In genomic region chr15:85238821-85239745, GRCm38 (mm10) we compare ENCODE assay signal across 13 mouse cellular contexts. TPM values are rescaled to one million over a fixed set of nuclear protein-coding genes. Genes with fewer than 3 reads are reported as not detected.
DNase-seq lines count a peak whose midpoint lies in the region; ATAC-seq and TF ChIP-seq lines count a peak whose summit lies in the region.
"Had no signal": no experiment of that assay in that cellular context is flagged by ENCODE, and none has a peak within 500 bp of the region (broad histone marks: within the 10 kb centered on the region; RNA-seq: fewer than 3 reads in every experiment).

No protein-coding gene starts in this region.

- H3K4me3 ChIP-seq in heart, embryonic 16.5 days (ENCODE audit: low read length): no peak overlapping the region
- no peak overlapping the region for H3K4me3 ChIP-seq in kidney, postnatal 0 days (replicated peaks; ENCODE audit: low read depth, low read length)
- H3K4me3 ChIP-seq: left cerebral cortex, adult 2 months; liver, embryonic 15.5 days had no signal

- H3K27me3 ChIP-seq in heart, embryonic 16.5 days (ENCODE audit: control insufficient read depth, insufficient read depth, low read length): 0 out of 2 replicates have a peak, but pooled peaks cover 4% of the 10 kb centered on the region
- no peaks in the 10 kb centered on the region for H3K27me3 ChIP-seq in kidney, postnatal 0 days (ENCODE audit: insufficient read depth, low read length)
- H3K27me3 ChIP-seq: liver, embryonic 15.5 days had no signal

- H3K4me1 ChIP-seq in heart, embryonic 16.5 days (ENCODE audit: control insufficient read depth, insufficient read depth, low read length): no peaks in the 10 kb centered on the region
- 0 out of 2 replicates have a peak, but pooled peaks cover 4% of the 10 kb centered on the region for H3K4me1 ChIP-seq in kidney, postnatal 0 days (replicated peaks; ENCODE audit: insufficient read depth, low read length)
- H3K4me1 ChIP-seq: liver, embryonic 15.5 days had no signal

- ATAC-seq in cerebellum, adult (ENCODE audit: insufficient number of reproducible peaks, low FRiP score, low TSS enrichment): no peak
- 0 out of 2 replicates have a peak, but pooled peaks have one; percentile 16 for ATAC-seq in heart, embryonic 16.5 days (replicated peaks; ENCODE audit: extremely low read depth, insufficient read depth, low FRiP score)
- peak; percentile 54; the same call in 1 of the 2 replicates for ATAC-seq in kidney, postnatal 0 days (replicated peaks; ENCODE audit: low FRiP score, low read depth)

- peak; percentile 57 to 65 for DNase-seq in cerebellum, postnatal 14 days
- DNase-seq in Muller cell, postnatal 12 days (ENCODE audit: inconsistent ontology term): peak; percentile 8
- DNase-seq in kidney, postnatal 0 days (ENCODE audit: low spot score): no peak
- no peak for DNase-seq in spleen, postnatal 36 days (ENCODE audit: low spot score in 2 of 2)
- DNase-seq in spleen, adult 12 weeks (ENCODE audit: low spot score): no peak
- DNase-seq in cerebellum, adult 9-11 months: no peak
- DNase-seq: midbrain, embryonic 14.5 days; spleen, adult 18-20 months; thymus, postnatal 36 days had no signal

- 84% methylated on average over 22 of the region's 22 CpGs for WGBS in heart, embryonic 16.5 days
- 64% methylated on average over 22 of the region's 22 CpGs for WGBS in kidney, postnatal 0 days

- no peak overlapping the region for H3K27ac ChIP-seq in heart, embryonic 16.5 days (ENCODE audit: low read length)
- H3K27ac ChIP-seq in kidney, postnatal 0 days: peak overlapping the region; percentile 32; the same call in 1 of the 2 replicates
- H3K27ac ChIP-seq: left cerebral cortex, adult 2 months; liver, embryonic 15.5 days had no signal

- H3K36me3 ChIP-seq in heart, embryonic 16.5 days (ENCODE audit: control insufficient read depth, insufficient read depth): peaks cover 28% of the 10 kb centered on the region; the same call in 1 of the 2 replicates
- H3K36me3 ChIP-seq in kidney, postnatal 0 days (ENCODE audit: insufficient read depth, low read length): peaks cover 13% of the 10 kb centered on the region; the same call in 1 of the 2 replicates
- H3K36me3 ChIP-seq: liver, embryonic 15.5 days had no signal

- no peak overlapping the region for H3K9ac ChIP-seq in heart, embryonic 16.5 days (ENCODE audit: low read length)
- no peak overlapping the region for H3K9ac ChIP-seq in kidney, postnatal 0 days (ENCODE audit: low read depth, low read length)
- H3K9ac ChIP-seq: liver, embryonic 15.5 days had no signal

- no peaks in the 10 kb centered on the region for H3K9me3 ChIP-seq in heart, embryonic 16.5 days (replicated peaks; ENCODE audit: control insufficient read depth, low read length)
- H3K9me3 ChIP-seq in kidney, postnatal 0 days (replicated peaks; ENCODE audit: low read length): no peaks in the 10 kb centered on the region
- H3K9me3 ChIP-seq: liver, embryonic 15.5 days had no signal

- no peak overlapping the region for H3K4me2 ChIP-seq in heart, embryonic 16.5 days (ENCODE audit: low read depth, low read length)
- H3K4me2 ChIP-seq in kidney, postnatal 0 days (ENCODE audit: low read length): no peak overlapping the region
- H3K4me2 ChIP-seq: liver, embryonic 15.5 days had no signal

- TF ChIP-seq CTCF in kidney, postnatal 0 days (IDR thresholded peaks at IDR 0.05; ENCODE audit: low read depth): no peak

RNA-seq across cellular contexts. Expression of gene Fbln1, which starts 33.3 kb away (rescaled TPM):
- 109 and 124 TPM in 2 replicates for polyA plus RNA-seq in heart, embryonic 16.5 days (2015; fragmentation: Nextera tagmentation; extraction: Ambion mirVana)
- polyA plus RNA-seq in kidney, postnatal 0 days (2015; fragmentation: Nextera tagmentation; extraction: Ambion mirVana): 114 and 118 TPM in 2 replicates

Comparison
In these comparisons a context has a peak if more than half of its experiments do, and no peak if none do; other contexts are left out.
1. DNase-seq: peak in cerebellum, postnatal 14 days (2 of 2) and Muller cell, postnatal 12 days (single experiment); none in kidney, postnatal 0 days (single experiment), spleen, postnatal 36 days (0 of 2), spleen, adult 12 weeks (single experiment) and cerebellum, adult 9-11 months (single experiment).